Mouse (Mus musculus) kidney, postnatal 0 days (tissue): ENCODE results near the gene Zmiz1. TPM values are rescaled to one million over a fixed set of nuclear protein-coding genes. Genes with fewer than 3 reads are reported as not detected.

ENCODE experiments used
- ATAC-seq: fragments of 200-750 bp; cut with Nextera tagmentation; replicated peaks from 2 replicates; pipeline ENCODE4 v1.8.0; 2017; ENCODE audit warnings: low read depth, moderate number of reproducible peaks, moderate TSS enrichment, moderate library complexity; ENCODE audit not compliant: low FRiP score
- DNase-seq: peaks from one replicate; pipeline ENCODE4 v3.0.0-alpha.2; 2016; ENCODE audit warnings: low spot score
- H3K27ac ChIP-seq: fragments of 300-500 bp; sonication (generic); 2 replicates; pipeline ENCODE4 v1.5.1; 2014; ENCODE audit warnings: mild to moderate bottlenecking
- H3K27me3 ChIP-seq: fragments of 300-500 bp; sonication (generic); 2 replicates; pipeline ENCODE4 v1.6.1; 2014; ENCODE audit warnings: low read length, mixed read lengths; ENCODE audit not compliant: insufficient read depth
- H3K36me3 ChIP-seq: fragments of 300-500 bp; sonication (generic); 2 replicates; pipeline ENCODE4 v1.6.1; 2014; ENCODE audit warnings: low read length, mixed read lengths; ENCODE audit not compliant: insufficient read depth
- H3K4me1 ChIP-seq: fragments of 300-500 bp; sonication (generic); replicated peaks from 2 replicates; pipeline ENCODE4 v1.6.1; 2014; ENCODE audit warnings: antibody characterized with exemption, low read length, mixed read lengths; ENCODE audit not compliant: insufficient read depth
- H3K4me2 ChIP-seq: fragments of 300-500 bp; sonication (generic); 2 replicates; pipeline ENCODE4 v1.6.1; 2014; ENCODE audit warnings: mild to moderate bottlenecking, low read length, moderate library complexity, mixed read lengths
- H3K4me3 ChIP-seq: fragments of 300-500 bp; sonication (generic); replicated peaks from 2 replicates; pipeline ENCODE4 v1.5.1; 2014; ENCODE audit warnings: low read depth, low read length
- H3K9ac ChIP-seq: fragments of 300-500 bp; sonication (generic); 2 replicates; pipeline ENCODE4 v1.6.1; 2014; ENCODE audit warnings: low read depth, low read length
- H3K9me3 ChIP-seq: fragments of 300-500 bp; sonication (generic); replicated peaks from 2 replicates; pipeline ENCODE4 v1.6.1; 2016; ENCODE audit warnings: low read length, inconsistent platforms, mixed read lengths
- CTCF ChIP-seq: IDR thresholded peaks from 2 replicates; pipeline ENCODE4 v1.5.1; 2016; ENCODE audit warnings: antibody characterized with exemption, low read depth, mild to moderate bottlenecking, moderate library complexity
- WGBS: fragments of 180-500 bp; shearing (Covaris S2); extraction: QIAGEN DNeasy Blood & Tissue Kit; methylation state at CpG from one replicate; pipeline ENCODE4 v1.1.7; 2014; 5-methylcytosine and 5-hydroxymethylcytosine counted together
- polyA plus RNA-seq: library from polyadenylated mRNA; unstranded; fragments of >200 nt; fragmentation: Nextera tagmentation; extraction: Ambion mirVana; gene quantifications from 2 replicates; pipeline ENCODE4 v1.2.1, GENCODE M21; 2015

Gene Zmiz1
- polyA plus RNA-seq, 1 experiment from 2014 or later, result 25.0 TPM

DNA sequence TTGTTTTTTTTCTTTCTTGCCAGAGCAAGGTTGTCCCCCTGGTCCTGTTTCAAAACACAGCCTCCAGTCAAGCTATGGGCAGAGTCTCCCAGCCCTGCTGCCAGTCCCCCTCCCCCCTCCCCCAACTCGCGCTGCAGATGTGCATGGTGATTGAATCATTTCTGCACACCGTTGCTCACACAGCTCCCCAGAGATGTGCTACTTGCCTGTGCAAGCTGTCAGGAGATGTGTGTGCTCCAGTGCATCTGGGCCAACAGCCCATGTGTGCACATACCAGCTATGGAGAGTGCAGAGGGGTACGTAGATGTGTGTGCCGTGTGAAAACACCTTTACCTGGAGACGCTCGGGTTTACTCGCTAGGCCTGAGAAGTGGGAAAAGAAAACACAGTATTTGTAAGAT, 105.6 kb downstream of the Zmiz1 start:
- Histone ChIP-seq H3K9ac (no peak overlapping the region), H3K27ac (0 out of 2 replicates have a peak overlapping the region, but pooled peaks have one; percentile 54), H3K4me3 (no peak overlapping the region), H3K4me1 (peaks cover 25% of the 10 kb centered on the region), H3K9me3 (no peaks in the 10 kb centered on the region), H3K27me3 (no peaks in the 10 kb centered on the region), H3K36me3 (0 out of 2 replicates have a peak, but pooled peaks cover 3% of the 10 kb centered on the region), H3K4me2 (no peak overlapping the region)
- DNase-seq (no peak), ATAC-seq (no peak)
- WGBS, result 59% methylated on average over 8 of the region's 8 CpGs
- no peak for TF ChIP-seq CTCF

DNA sequence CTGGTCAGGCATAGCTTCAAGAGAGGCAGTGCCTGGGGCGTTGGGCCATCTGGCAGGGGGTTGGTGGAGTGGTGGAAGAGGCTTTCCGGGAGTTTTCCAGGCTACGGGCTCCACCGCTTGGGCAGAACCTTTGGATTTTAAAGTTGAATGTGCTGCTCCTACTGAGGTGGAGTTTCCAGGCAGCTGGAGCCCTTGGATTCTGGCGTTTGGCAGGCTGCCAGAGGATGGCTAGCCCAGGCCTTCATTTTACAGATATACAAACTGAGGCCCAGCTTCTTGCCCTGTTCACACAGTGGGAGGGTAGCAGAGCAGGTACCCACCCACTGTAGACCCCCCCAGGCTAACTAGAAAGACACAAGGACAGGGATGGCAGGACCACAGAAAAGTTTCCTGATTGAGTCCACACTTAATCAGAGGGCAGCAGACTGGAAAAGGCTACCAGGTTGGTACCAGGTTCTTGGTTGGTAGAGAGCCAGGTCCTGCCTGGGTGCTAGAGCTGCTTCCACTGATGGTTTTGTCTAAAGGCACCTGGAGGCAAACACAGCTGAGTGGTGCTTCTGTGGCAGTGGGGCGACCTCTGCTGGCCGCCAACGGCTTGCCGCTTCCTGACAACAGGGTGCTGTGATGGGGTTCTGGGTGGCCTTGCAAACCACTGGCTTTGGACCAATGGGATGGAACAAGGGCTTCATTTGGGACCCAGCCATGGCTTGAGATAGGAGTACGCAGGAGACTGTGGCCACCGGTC, 106.5 kb downstream of the Zmiz1 start:
- peak; percentile 40 for ATAC-seq
- Histone ChIP-seq H3K27me3 (no peaks in the 10 kb centered on the region), H3K9ac (no peak overlapping the region), H3K9me3 (no peaks in the 10 kb centered on the region), H3K4me2 (no peak overlapping the region), H3K27ac (peak overlapping the region; percentile 54; the same call in 1 of the 2 replicates), H3K36me3 (0 out of 2 replicates have a peak, but pooled peaks cover 3% of the 10 kb centered on the region), H3K4me1 (peaks cover 25% of the 10 kb centered on the region), H3K4me3 (no peak overlapping the region)
- TF ChIP-seq CTCF, result peak; percentile 96
- DNase-seq, result peak; percentile 87
- WGBS, result 22% methylated on average over 11 of the region's 11 CpGs

DNA sequence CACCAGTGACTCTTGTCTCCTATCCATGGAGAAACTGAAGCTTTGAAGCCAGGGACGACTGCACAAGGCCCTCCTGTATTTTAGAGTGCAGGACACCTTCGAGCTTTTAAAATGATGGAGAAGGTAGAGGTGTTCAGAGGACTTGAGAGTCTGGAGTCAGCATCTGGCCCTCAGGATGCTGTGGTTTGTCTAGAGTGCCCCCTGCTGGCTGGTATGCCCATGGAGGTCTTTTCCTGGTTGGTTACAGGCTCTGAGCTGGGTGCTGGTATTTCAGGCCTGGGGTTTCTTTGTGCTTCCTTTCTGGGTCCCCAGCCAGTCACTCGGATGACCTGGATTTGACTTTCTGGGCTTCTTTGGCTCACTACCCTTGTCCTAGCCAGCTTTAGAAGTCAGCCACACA, 108.3 kb downstream of the Zmiz1 start:
- Histone ChIP-seq H3K36me3 (peaks cover 11% of the 10 kb centered on the region), H3K4me2 (no peak overlapping the region), H3K27me3 (no peaks in the 10 kb centered on the region), H3K4me1 (peaks cover 11% of the 10 kb centered on the region; the same call in 1 of the 2 replicates), H3K9ac (no peak overlapping the region), H3K9me3 (no peaks in the 10 kb centered on the region), H3K4me3 (no peak overlapping the region), H3K27ac (no peak overlapping the region)
- TF ChIP-seq CTCF, result peak; percentile 79
- peak; percentile 65 for DNase-seq
- ATAC-seq, result no peak
- 51% methylated on average over 3 of the region's 3 CpGs for WGBS

DNA sequence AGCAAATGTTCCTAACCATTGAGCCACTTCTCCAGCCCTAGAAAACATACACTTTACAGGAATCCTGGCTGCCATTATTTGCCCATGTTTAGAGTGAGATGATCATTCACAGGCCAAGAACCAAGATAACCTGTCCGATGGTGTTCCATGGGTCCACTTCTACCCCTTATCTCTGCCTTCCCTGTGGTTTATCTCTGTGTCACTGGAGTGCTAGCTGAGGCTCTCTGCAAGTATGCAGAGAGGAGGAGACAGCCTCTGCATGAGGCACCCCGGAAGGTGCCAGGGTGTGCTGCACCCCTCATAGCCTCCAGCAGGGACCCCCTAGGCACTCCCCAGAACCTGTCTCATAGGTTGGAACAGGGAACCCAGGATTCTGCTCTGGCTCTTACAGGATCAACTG, 108.9 kb downstream of the Zmiz1 start:
- no peak for TF ChIP-seq CTCF
- ATAC-seq, result no peak
- Histone ChIP-seq H3K27me3 (no peaks in the 10 kb centered on the region), H3K4me3 (no peak overlapping the region), H3K4me1 (peaks cover 11% of the 10 kb centered on the region; the same call in 1 of the 2 replicates), H3K9ac (no peak overlapping the region), H3K4me2 (no peak overlapping the region), H3K9me3 (no peaks in the 10 kb centered on the region), H3K36me3 (peaks cover 15% of the 10 kb centered on the region), H3K27ac (no peak overlapping the region)
- DNase-seq, result no peak
- WGBS, result 98% methylated on average over 2 of the region's 2 CpGs

DNA sequence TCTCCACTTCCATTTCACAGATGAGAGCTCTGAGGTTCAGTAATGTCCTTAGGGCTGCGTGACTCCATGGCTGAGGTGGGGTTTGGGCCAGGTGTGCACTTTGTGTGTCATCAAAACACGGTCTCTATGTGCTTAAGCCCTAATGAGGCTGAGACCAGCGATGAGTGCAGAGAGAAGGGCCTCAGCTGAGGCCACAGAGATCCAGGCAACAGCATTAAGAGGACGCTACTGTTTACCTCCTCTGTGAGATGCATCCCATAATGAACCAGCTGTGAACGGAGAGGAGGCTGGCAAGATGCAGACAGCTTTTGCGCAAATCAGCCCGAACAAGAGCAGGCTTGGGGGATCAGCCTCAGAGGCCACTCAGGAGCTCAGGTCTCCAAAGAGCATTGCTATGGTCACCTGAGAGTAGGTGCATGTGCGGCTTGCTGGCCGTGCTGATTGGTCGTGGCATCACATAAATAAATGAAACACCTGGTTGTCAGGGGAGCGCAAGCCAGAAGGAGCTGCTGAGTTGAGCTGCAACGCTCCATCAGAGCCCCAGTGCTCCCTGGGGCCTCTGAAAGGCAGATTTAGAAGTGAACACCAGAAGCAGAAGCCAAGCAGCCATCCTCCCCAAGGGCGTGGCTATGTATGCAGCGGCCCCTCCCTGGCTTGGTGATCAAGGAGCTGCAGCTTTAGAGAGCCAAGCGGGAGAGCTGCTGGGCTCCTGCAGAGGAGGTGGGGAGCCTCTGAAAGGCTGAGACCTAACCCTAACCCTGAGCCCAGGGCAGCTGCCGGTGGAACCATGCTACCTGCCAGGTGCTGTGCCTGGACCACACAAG, 115.3 kb downstream of the Zmiz1 start:
- Histone ChIP-seq H3K9me3 (no peaks in the 10 kb centered on the region), H3K27me3 (no peaks in the 10 kb centered on the region), H3K4me3 (no peak overlapping the region), H3K4me1 (no peaks in the 10 kb centered on the region), H3K27ac (no peak overlapping the region), H3K4me2 (no peak overlapping the region), H3K36me3 (peaks cover 61% of the 10 kb centered on the region), H3K9ac (no peak overlapping the region)
- WGBS, result 40% methylated on average over 16 of the region's 16 CpGs
- no peak for DNase-seq
- TF ChIP-seq CTCF, result no peak
- no peak; the same call in 1 of the 2 replicates for ATAC-seq

DNA sequence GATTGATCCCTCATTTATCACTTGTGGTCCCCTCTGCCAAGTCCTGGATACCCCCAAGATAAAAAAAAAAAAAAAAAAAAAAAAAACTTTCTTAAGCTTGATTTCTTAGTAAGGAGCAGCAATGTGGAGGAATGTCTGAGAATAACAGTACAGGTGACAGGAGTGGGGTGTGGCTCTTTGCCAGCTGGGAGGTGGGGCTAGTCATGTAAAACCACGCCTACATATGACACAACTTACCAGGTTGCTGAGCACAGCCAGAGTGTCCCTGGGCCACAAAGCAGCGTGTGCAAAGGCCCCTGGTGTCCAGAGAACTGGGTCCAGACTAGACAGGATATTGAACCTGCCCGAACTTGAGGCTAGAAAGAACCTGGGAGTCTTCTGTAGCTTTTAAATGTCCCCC, 117.7 kb downstream of the Zmiz1 start:
- no peak for TF ChIP-seq CTCF
- H3K9ac ChIP-seq, result no peak overlapping the region
- no peak overlapping the region for H3K4me2 ChIP-seq
- ATAC-seq, result no peak
- no peaks in the 10 kb centered on the region for H3K4me1 ChIP-seq
- no peaks in the 10 kb centered on the region for H3K27me3 ChIP-seq
- 90% methylated on average over 3 of the region's 3 CpGs for WGBS
- no peak for DNase-seq
- no peaks in the 10 kb centered on the region for H3K9me3 ChIP-seq
- no peak overlapping the region for H3K27ac ChIP-seq
- H3K36me3 ChIP-seq, result peaks cover 78% of the 10 kb centered on the region
- H3K4me3 ChIP-seq, result no peak overlapping the region
